Mouse (Mus musculus) fat pad, adult 2 months (tissue): ENCODE results near the gene Mboat7.

ENCODE experiments used
- DNase-seq: peaks from one replicate; pipeline ENCODE4 v3.0.0-alpha.2; 2011; ENCODE audit warnings: low read depth, low spot score; ENCODE audit errors: extremely low read depth

Gene Mboat7

DNA sequence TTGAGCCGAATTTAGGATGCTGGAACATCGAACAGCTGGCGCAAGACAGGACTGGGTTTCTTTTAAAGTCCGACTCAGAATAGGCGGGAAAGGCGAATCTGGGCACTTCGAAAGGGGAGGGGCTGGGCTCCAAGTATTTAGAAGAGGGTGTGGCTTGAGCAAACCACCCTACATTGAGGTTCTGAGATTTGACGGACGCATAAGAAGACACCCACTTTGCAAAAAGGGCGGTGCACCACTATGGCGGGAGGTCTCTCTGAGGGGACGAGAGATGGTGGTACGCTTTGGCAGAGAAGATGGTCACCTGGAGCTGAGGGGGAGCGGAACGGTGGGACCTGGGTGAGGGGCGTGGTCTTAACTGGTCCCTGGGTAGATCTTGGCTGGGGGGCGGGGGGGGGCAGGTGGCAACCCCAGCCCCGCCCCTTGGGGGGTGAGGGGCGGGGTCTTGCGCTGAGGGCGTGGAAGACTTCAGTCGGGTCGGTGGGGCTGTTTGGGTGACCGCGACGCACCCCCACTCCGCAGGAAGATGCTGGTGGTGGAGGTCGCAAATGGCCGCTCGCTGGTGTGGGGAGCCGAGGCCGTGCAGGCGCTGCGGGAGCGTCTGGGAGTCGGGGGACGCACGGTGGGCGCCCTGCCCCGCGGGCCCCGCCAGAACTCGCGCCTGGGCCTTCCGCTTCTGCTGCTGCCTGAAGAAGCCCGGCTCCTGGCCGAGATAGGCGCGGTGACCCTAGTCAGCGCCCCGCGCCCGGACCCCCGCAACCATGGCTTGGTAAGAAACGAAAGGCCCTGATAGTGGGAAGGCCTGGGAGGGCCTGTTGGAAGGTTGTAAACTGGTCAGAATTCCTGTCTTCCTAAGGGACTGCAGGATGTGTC, 989 bp upstream of the Mboat7 start:
- peak; percentile 69 for DNase-seq

- no peak for DNase-seq
Measured at GRCm38 (mm10) chr7:3693809-3694075, 419 bp upstream of the Mboat7 start.

DNA sequence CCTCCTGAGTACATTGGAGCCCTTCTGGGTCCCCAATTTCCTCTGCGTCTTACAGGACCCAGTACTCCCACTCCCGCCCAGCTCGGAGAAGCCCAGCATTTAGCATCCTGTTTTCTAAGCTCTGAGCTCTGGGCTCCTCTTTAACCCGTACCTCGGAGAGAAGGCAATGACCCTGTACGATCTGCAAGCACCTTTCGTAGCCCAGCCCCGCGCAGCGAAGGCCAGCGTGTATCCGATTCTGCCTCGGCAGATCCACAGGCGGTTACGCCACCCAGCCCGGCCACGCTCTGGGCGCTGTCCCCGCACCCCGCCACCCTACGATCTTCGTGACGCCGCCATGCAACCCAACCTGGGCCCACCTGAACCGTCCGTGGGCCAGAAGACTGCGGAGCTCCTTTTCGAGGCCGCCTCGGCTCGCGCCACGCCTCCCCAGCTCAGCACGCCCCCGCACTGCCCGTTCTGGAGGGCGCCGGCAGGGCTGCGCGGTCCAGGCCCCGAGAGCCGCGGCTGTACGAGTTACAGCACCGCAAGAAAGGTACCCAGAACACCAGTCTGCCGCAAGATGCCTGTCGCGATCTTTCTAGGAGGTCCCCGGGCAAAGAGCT, 839 bp downstream of the Mboat7 start, which contains the start of gene Tsen34:
Gene Tsen34 (plus strand): TSS at position 482 of the 605 bp plus-strand sequence.
- DNase-seq: no peak

DNA sequence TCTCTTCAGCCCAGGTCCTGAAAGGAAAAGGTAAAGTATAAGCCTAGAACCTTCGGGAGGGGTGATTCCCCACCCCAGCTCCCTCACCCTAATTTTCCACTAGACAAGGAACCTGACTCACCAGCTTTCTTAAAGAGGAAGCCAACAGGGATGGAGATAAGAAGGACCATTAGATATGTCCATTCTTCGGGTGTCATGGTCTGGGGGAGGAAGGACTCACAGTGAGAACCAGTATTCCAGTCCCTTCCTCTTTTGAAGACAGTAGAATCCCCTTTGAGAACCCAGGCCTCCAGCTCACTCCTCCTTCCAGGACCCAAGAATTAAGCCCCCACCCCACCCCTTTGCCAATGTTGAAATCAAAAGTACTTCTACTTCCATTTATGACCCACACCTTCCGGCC, 1.4 kb downstream of the Mboat7 start:
- no peak for DNase-seq

DNA sequence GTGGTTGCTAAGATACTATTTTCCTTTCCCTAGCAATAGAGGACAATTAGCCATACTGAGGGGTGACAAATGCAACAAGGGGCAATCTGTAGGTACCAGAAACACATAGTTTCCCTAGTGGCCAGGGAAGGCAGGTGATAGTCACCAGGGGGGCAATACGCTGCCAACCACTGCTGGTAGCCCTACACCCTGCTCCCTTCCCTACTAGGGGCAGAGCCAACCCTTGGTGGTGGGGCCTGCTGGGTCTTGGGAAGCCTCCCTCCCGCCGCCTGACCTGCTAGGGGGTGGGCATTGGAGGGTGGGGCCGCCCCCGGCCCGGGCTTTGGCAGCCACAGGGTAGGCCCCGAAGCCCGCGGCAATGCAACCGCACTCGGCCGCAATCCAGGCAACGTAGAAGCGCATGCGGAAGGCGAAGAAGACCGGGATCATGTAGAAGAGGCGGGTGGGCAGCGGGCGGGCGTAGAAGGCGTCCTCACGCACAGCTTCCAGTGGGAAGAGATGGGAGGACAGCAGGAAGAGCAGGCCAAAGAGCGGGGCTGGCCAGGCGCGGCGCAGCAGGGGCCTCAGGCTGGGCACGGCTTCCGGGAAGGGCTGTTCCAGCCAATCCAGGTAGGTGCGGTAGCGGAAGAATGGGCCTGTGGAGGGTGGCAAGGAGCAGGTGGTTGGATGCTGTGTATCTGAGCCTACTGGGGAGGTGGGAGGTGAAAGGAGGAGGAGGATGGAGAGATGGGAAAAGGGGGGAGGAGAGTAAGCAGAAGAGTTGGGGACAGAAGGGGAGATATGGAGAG, 7.7 kb downstream of the Mboat7 start:
- DNase-seq: no peak

DNA sequence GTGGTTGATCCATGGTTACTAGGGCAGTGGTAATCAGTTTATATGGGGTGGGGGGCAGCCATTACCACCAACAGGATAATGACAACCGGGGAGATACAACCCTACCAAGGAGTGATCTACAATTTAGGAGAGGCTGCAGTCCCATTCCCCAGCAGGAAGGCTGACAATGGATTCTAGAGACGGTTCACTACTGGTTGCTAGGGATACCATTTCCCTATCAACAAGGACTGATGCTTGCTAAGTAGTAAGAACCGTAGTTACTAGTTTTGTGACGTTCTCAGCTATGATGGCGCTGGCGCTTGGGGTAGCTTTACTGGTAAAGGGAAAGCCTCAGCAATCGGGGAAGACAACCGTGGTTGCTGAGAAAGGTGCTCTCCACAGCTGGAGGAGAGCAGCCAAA, 8.6 kb downstream of the Mboat7 start:
- no peak for DNase-seq

DNA sequence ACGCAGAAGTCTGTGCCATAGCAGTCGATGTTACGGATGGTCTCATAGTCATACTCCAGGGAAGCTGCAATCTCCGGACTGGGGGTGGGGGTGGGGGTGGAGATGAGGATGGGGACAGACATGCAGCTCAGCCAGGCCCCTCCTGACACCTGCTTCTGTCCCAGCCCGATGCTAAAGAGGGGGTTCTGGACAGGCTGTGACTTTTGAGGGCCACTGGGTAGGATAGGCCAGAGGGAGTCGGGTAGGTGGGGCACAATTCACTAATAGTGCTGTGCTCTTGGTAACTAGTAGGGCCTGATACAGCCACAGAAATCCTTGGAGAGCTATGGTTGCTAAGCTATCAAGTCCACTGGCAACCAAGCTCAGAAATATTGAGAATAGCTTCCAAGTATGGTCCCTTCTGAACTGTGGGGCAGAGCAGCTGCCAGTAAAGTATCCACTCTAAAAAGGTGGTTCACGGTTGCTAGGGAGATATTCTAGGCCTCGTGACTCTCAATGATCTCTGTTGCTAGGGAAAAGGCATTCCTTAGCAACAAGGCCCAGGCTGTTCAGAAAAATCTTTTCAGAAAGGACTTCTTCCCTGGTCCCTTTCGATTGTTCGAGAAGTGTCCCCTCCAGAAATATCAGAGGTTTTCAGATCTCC, 9.3 kb downstream of the Mboat7 start:
- no peak for DNase-seq

DNA sequence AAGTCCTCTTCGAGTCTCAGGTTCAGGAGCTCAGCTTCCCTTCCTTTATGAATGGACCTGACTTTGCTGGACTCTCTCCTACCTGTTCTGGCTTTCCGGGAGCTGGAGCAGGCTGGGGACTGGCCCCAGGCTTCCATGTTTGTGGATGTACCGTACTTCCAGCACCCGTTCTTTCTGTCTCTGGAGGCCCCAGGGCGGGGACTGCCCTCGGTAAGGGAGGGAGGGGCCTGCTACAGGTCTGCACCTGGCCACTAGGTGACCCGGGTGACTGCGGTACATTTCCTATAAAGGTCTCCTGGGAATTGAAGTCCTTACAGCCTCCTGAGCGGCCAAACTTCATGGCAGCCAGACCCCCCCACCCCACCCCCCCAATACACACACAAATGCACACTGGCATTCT, 16.0 kb downstream of the Mboat7 start, which contains the start of gene Tmc4:
Gene Tmc4 (minus strand): TSS at position 212 of the 400 bp plus-strand sequence.
- no peak for DNase-seq

GRCm38 (mm10) chr7:3676371-3676770, 17.0 kb downstream of the Mboat7 start:
- DNase-seq: no peak

DNA sequence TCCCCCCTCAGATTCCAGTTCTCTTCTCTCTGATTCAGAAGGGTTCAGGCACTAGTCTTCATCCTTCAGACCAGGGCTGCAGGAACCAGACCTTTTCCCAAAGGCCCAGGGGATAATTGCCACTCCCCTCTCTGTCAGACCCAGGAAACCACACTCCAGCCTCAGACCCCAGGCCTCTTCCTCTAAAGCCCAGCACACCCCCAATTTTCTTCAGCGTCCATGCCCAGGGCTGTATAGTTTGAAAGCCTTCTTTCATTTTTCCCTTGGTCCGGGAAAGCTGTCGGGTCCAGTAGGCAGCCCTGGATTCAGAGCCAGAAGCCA, 18.1 kb downstream of the Mboat7 start:
- no peak for DNase-seq

- no peak for DNase-seq
Measured at GRCm38 (mm10) chr7:3674507-3675227, 18.7 kb downstream of the Mboat7 start.

GRCm38 (mm10) chr7:3666921-3667391, 26.4 kb downstream of the Mboat7 start:
- DNase-seq: no peak

DNA sequence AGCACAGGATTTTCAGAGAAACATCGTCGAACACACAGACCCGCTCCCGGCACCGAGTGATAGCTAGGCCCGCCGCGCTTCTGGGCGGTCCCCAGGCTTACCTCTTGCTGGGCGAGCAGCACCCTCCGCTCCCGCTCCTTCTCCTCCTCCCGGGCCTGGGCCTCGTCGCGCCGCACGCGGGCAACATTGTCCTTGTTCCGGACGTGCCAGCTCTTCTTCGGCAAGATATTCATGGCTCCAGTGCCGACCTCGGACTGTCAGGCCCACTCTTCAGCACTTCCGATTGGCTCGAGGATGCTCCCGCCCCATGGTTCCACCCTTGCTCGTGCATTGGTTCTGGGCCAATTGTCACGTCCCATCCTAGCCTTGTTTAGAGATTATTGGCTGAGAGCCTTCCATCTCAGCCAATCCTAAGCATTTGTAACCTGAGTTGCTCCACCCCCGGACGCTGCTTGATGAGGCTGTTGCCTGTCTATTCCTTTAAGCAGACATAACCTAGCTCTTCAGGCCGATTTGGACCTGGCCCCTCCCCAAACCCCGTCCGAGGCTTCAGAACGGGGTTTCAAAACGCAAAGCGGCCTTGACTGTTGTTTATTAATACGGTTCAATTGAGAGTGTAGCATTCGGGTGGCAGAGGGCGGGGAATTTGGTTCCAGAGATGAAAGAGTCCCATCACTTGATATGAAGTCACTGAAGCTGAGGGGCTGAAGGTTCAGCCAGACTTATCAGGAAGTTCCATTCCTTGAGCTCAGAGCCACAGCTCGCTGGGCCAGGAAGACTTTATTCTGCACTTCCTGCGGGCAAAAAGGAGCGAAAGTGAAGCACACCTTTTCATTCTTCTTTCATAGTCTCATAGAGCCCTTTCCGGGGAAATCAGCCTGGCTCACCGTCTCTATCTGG, 27.9 kb downstream of the Mboat7 start, which contains the start of gene Leng1:
Gene Leng1 (minus strand): TSS at position 626 of the 900 bp plus-strand sequence.
- DNase-seq: peak; percentile 97

DNA sequence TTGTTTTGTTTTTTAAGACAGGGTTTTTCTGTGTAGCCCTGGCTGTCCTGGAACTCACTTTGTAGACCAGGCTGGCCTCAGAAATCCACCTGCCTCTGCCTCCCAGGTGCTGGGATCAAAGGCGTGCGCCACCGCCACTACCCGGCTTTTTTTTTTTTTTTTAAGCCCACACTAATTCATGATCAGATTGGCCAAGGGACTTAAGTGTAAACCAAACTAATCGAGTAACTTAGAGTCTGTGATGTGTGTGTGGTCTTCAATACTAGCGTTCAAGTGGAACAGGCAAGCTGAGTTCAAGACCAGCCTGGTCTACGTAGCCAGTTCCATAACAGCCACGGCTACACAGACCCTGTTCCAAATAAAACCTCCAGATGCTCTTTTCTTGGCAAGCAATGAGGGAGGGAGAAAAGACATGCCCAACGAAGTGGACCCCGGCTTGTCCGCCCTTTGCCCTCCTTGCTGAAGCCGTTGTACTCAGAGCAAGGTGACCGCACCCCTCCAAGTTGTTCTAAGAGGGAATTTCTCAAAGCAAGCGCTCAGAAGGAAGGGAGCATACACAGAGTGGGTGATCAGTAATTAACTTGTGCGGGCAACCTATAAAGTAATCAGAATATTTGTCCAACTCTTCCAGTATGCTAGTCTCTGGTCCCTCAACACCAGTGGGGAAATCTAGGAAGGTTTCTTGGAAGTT, 28.7 kb downstream of the Mboat7 start:
- no peak for DNase-seq

GRCm38 (mm10) chr7:3658578-3658977, 34.7 kb downstream of the Mboat7 start:
- no peak for DNase-seq

DNA sequence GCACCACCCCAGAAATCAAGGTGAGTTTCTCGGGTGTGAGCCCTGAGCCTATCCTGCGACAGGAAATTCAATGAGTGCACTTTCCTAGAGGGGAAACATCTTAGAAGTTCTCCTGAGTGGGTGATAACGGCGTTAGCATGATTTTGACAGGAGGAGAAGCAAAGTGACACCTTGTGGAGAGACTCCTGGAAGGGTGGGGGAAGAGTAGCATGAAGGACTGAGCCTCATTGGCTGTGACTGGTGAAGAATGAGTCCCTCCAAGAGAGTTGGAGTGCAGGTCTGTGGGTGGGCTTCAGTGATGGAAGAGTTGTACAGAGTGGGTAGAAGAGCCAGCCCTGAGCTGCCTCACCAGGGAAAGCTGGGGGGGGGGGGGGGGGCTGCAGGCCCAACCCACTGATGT, 36.4 kb downstream of the Mboat7 start:
- no peak for DNase-seq

GRCm38 (mm10) chr7:3646641-3647040, 46.7 kb downstream of the Mboat7 start:
- no peak for DNase-seq

DNA sequence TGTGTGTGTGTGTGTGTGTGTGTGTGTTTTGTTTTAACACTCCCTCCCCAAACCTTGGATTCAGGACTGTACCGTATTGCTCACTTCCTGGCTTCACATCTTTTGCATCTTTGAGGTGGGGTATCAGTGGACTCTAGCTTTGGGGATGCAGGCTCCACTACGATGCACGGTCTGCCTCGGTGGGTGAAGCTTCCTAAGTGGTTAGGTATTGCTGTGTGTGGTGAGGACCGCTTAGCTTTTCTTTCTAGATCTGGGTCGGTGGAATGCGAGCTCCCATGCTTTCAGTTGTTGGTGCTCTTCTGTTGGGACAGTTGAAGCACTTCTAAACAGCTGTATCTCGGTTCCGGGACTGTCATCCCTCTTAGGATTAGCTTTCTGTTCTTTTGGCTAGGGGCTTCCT, 47.1 kb downstream of the Mboat7 start:
- DNase-seq: no peak

- no peak for DNase-seq
Measured at GRCm38 (mm10) chr7:3645488-3646025, 47.8 kb downstream of the Mboat7 start.
